Mouse (Mus musculus): ENCODE measurements around the gene Prkg1. TPM values are rescaled to one million over a fixed set of nuclear protein-coding genes. Genes with fewer than 3 reads are reported as not detected.

The Prkg1 gene
- polyA plus RNA-seq, 1 experiment from 2014 or later = 5.6 TPM

DNA sequence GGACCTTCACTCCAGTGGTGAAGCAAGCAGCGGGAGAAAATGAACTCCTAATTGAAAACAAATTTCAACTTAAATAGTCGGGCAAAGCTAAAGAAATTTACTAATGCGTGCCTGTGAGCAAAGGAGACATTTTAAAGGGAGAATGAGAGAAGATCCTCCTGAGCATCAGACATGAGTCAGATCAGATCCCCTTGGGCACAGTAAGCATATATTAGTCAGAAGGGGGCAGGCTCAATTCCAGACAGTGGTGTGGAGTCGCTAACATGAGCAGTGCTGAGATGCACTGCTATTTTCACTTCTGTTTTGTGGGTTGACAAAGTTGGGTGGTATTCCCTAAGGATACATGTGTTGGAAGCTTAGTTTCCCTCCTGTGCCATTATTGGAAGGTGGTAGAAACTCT lies 913.8 kb downstream of the Prkg1 start:
- Histone ChIP-seq H3K27ac (ENCODE audit: low read depth, low read length) (no peak overlapping the region), H3K4me1 (replicated peaks; ENCODE audit: control insufficient read depth, insufficient read depth, low read length) (no peaks in the 10 kb centered on the region), H3K36me3 (ENCODE audit: control insufficient read depth, insufficient read depth, low read length) (no peaks in the 10 kb centered on the region), H3K9me3 (ENCODE audit: control insufficient read depth, low read length) (no peaks in the 10 kb centered on the region), H3K27me3 (ENCODE audit: control insufficient read depth, insufficient read depth, low read length) (no peaks in the 10 kb centered on the region), H3K4me3 (ENCODE audit: low read depth, low read length) (no peak overlapping the region), H3K9ac (ENCODE audit: low read length) (no peak overlapping the region), H3K4me2 (ENCODE audit: low read depth, low read length, severe bottlenecking) (no peak overlapping the region)
- DNase-seq (ENCODE audit: low spot score) (no peak), ATAC-seq (replicated peaks; ENCODE audit: low FRiP score) (no peak)
- WGBS = 77% methylated on average over 4 of the region's 4 CpGs

DNA sequence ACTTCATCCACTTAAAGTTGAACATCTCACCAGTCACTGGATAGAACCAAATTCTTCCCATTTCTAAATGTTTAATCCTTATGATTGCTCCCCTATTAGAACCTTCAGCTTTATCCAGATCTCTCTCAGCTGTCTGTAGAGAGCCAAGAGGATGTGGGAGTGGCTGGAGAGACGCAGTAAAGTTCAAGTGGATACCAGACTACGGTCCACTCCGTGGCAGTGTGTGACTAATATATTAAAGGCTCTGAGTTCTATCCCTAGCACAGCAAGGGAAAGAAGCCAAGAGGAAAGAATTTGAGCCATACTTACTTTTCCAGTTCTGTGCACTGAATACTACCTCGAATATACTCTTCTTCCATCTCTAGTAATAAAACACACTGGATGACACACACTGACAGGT lies 919.9 kb downstream of the Prkg1 start:
- H3K9me3 ChIP-seq (ENCODE audit: control insufficient read depth, low read length) = no peaks in the 10 kb centered on the region
- no peak overlapping the region for H3K9ac ChIP-seq (ENCODE audit: low read length)
- no peak for DNase-seq (ENCODE audit: low spot score)
- 85% methylated on average over 4 of the region's 4 CpGs for WGBS
- H3K4me1 ChIP-seq (replicated peaks; ENCODE audit: control insufficient read depth, insufficient read depth, low read length) = no peaks in the 10 kb centered on the region
- H3K4me3 ChIP-seq (ENCODE audit: low read depth, low read length) = no peak overlapping the region
- H3K4me2 ChIP-seq (ENCODE audit: low read depth, low read length, severe bottlenecking) = no peak overlapping the region
- no peaks in the 10 kb centered on the region for H3K27me3 ChIP-seq (ENCODE audit: control insufficient read depth, insufficient read depth, low read length)
- H3K27ac ChIP-seq (ENCODE audit: low read depth, low read length) = no peak overlapping the region
- H3K36me3 ChIP-seq (ENCODE audit: control insufficient read depth, insufficient read depth, low read length) = no peaks in the 10 kb centered on the region
- ATAC-seq (replicated peaks; ENCODE audit: low FRiP score) = no peak

DNA sequence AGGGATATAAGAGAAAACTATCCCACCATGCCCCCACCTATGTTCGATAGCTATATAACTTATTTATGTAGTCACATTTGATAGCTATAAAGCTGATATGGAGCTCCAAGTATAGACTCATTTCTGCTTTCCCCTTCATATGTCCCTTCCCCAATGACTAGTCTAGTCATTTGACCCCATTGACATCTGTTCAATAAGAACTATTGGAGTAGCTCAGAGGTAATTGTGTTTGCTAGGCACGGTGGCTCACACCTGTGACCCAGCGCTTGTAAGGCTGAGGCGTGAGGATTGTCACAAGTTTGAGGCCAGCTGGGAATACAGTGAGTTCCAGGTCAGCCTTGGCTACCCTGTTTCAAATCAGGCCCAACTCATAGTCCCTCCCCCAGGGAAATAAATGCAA lies 921.2 kb downstream of the Prkg1 start:
- DNase-seq (ENCODE audit: low spot score) = no peak
- H3K9ac ChIP-seq (ENCODE audit: low read length) = no peak overlapping the region
- H3K36me3 ChIP-seq (ENCODE audit: control insufficient read depth, insufficient read depth, low read length) = no peaks in the 10 kb centered on the region
- H3K9me3 ChIP-seq (ENCODE audit: control insufficient read depth, low read length) = no peaks in the 10 kb centered on the region
- no peaks in the 10 kb centered on the region for H3K4me1 ChIP-seq (replicated peaks; ENCODE audit: control insufficient read depth, insufficient read depth, low read length)
- H3K4me3 ChIP-seq (ENCODE audit: low read depth, low read length) = no peak overlapping the region
- H3K4me2 ChIP-seq (ENCODE audit: low read depth, low read length, severe bottlenecking) = no peak overlapping the region
- 81% methylated on average over 4 of the region's 4 CpGs for WGBS
- H3K27me3 ChIP-seq (ENCODE audit: control insufficient read depth, insufficient read depth, low read length) = no peaks in the 10 kb centered on the region
- ATAC-seq (replicated peaks; ENCODE audit: low FRiP score) = peak; percentile 51; the same call in 1 of the 2 replicates
- no peak overlapping the region for H3K27ac ChIP-seq (ENCODE audit: low read depth, low read length)

DNA sequence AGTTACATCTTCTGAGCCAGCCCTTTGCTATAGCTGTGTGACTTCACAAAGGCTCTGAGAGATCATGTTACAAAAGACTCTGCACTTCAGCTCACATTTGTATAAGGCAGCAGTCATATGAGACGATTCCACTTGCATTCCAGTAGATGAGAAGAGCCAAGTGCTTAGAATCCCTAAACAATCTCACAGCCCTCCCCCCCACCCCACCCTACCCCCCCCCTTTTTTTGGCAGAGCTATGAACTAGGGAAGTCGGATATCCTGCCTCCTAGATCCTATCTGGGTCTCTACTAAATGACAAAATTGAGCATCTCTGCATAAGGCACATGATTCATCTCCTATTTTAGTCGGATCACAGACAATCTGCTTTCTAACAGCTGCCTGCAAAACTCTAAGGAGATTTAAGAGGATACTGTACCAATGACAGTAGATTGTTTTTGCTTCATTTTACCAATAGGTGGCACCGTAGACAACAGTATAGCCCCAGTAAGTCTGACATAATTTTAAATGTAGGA lies 921.7 kb downstream of the Prkg1 start:
- peak; percentile 58 for ATAC-seq (replicated peaks; ENCODE audit: low FRiP score)

GRCm38 (mm10) chr19:30842640-30843039 lies 922.2 kb downstream of the Prkg1 start:
- H3K4me3 ChIP-seq (ENCODE audit: low read depth, low read length) = no peak overlapping the region
- H3K9ac ChIP-seq (ENCODE audit: low read length) = no peak overlapping the region
- no peak overlapping the region for H3K27ac ChIP-seq (ENCODE audit: low read depth, low read length)
- DNase-seq (ENCODE audit: low spot score) = no peak
- H3K4me1 ChIP-seq (replicated peaks; ENCODE audit: control insufficient read depth, insufficient read depth, low read length) = no peaks in the 10 kb centered on the region
- H3K4me2 ChIP-seq (ENCODE audit: low read depth, low read length, severe bottlenecking) = no peak overlapping the region
- H3K36me3 ChIP-seq (ENCODE audit: control insufficient read depth, insufficient read depth, low read length) = no peaks in the 10 kb centered on the region
- 66% methylated on average over 1 of the region's 1 CpGs for WGBS
- ATAC-seq (replicated peaks; ENCODE audit: low FRiP score) = no peak
- no peaks in the 10 kb centered on the region for H3K9me3 ChIP-seq (ENCODE audit: control insufficient read depth, low read length)
- no peaks in the 10 kb centered on the region for H3K27me3 ChIP-seq (ENCODE audit: control insufficient read depth, insufficient read depth, low read length)

More for the DNA sequence above, 921.7 kb downstream of the Prkg1 start:
- no peaks in the 10 kb centered on the region for H3K36me3 ChIP-seq (ENCODE audit: control insufficient read depth, insufficient read depth, low read length)
- H3K9ac ChIP-seq (ENCODE audit: low read length) = no peak overlapping the region
- H3K27ac ChIP-seq (ENCODE audit: low read depth, low read length) = no peak overlapping the region
- no peaks in the 10 kb centered on the region for H3K27me3 ChIP-seq (ENCODE audit: control insufficient read depth, insufficient read depth, low read length)
- H3K4me3 ChIP-seq (ENCODE audit: low read depth, low read length) = no peak overlapping the region
- no peaks in the 10 kb centered on the region for H3K9me3 ChIP-seq (ENCODE audit: control insufficient read depth, low read length)
- H3K4me1 ChIP-seq (replicated peaks; ENCODE audit: control insufficient read depth, insufficient read depth, low read length) = no peaks in the 10 kb centered on the region
- WGBS = 20% methylated on average over 4 of the region's 4 CpGs
- H3K4me2 ChIP-seq (ENCODE audit: low read depth, low read length, severe bottlenecking) = no peak overlapping the region
- no peak for DNase-seq (ENCODE audit: low spot score)

DNA sequence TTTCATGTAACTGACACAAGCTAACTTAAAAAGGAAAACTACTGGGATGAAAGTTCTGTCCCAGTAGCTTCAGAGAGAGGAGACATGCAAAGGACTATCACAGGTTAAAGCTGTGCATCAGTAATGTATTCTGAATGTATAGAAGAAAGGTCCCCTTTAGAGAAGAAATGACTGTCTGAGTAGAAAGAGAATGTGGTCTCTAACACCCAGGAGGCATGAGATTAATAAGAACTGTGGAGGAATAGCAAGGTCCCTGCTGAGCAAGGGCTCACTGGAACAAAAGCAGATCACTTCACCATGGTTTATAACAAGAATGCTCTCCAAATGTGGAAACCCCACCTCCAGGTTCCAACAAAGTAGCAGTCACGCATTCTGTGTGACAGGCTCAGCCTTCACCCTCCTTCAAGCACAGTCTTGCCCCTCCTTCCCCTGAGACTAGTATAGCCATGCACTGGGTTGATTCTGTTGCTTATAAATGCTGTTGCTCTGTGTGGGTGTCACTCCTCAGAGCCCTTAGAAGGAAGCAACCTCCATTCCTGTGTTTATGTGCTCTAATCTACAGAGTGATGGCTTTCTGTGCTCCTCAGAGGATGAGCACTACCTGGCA lies 931.7 kb downstream of the Prkg1 start:
- no peaks in the 10 kb centered on the region for H3K4me1 ChIP-seq (replicated peaks; ENCODE audit: control insufficient read depth, insufficient read depth, low read length)
- 21% methylated on average over 1 of the region's 1 CpGs for WGBS
- H3K4me2 ChIP-seq (ENCODE audit: low read depth, low read length, severe bottlenecking) = no peak overlapping the region
- H3K4me3 ChIP-seq (ENCODE audit: low read depth, low read length) = no peak overlapping the region
- DNase-seq (ENCODE audit: low spot score) = no peak
- no peaks in the 10 kb centered on the region for H3K36me3 ChIP-seq (ENCODE audit: control insufficient read depth, insufficient read depth, low read length)
- no peak overlapping the region for H3K9ac ChIP-seq (ENCODE audit: low read length)
- ATAC-seq (replicated peaks; ENCODE audit: low FRiP score) = no peak
- no peak overlapping the region for H3K27ac ChIP-seq (ENCODE audit: low read depth, low read length)
- no peaks in the 10 kb centered on the region for H3K27me3 ChIP-seq (ENCODE audit: control insufficient read depth, insufficient read depth, low read length)
- no peaks in the 10 kb centered on the region for H3K9me3 ChIP-seq (ENCODE audit: control insufficient read depth, low read length)

- Histone ChIP-seq H3K27ac (ENCODE audit: low read depth, low read length) (no peak overlapping the region), H3K36me3 (ENCODE audit: control insufficient read depth, insufficient read depth, low read length) (no peaks in the 10 kb centered on the region), H3K27me3 (ENCODE audit: control insufficient read depth, insufficient read depth, low read length) (no peaks in the 10 kb centered on the region), H3K9ac (ENCODE audit: low read length) (no peak overlapping the region), H3K4me2 (ENCODE audit: low read depth, low read length, severe bottlenecking) (no peak overlapping the region), H3K9me3 (ENCODE audit: control insufficient read depth, low read length) (no peaks in the 10 kb centered on the region), H3K4me1 (replicated peaks; ENCODE audit: control insufficient read depth, insufficient read depth, low read length) (no peaks in the 10 kb centered on the region), H3K4me3 (ENCODE audit: low read depth, low read length) (no peak overlapping the region)
- DNase-seq (ENCODE audit: low spot score) (no peak), ATAC-seq (replicated peaks; ENCODE audit: low FRiP score) (no peak)
- 87% methylated on average over 7 of the region's 7 CpGs for WGBS
Measured at GRCm38 (mm10) chr19:30829231-30829775, 935.5 kb downstream of the Prkg1 start.

DNA sequence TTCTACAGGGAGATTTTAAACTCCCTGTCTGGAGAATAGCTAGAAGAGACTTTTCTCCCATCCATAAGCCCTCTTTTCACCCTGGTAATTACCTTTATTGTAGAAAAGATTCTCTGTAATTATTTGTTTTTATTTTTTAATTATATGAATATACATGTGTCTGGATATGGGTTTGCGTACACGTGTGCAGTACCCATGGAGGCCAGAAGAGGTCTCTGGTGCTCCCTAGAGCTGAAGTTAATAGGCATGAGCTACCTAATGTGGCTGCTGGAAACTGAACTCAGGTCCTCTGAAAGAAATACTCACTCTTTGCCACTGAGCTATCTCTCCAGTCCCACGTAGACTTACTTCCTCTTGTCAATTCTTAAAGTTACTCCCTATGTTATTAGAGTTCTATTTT lies 937.0 kb downstream of the Prkg1 start:
- H3K27ac ChIP-seq (ENCODE audit: low read depth, low read length) = no peak overlapping the region
- DNase-seq (ENCODE audit: low spot score) (no peak), ATAC-seq (replicated peaks; ENCODE audit: low FRiP score) (no peak)
- no peaks in the 10 kb centered on the region for H3K4me1 ChIP-seq (replicated peaks; ENCODE audit: control insufficient read depth, insufficient read depth, low read length)
- WGBS = 89% methylated on average over 3 of the region's 3 CpGs
- H3K36me3 ChIP-seq (ENCODE audit: control insufficient read depth, insufficient read depth, low read length) = no peaks in the 10 kb centered on the region
- H3K4me2 ChIP-seq (ENCODE audit: low read depth, low read length, severe bottlenecking) = no peak overlapping the region
- H3K9ac ChIP-seq (ENCODE audit: low read length) = no peak overlapping the region
- H3K4me3 ChIP-seq (ENCODE audit: low read depth, low read length) = no peak overlapping the region
- H3K27me3 ChIP-seq (ENCODE audit: control insufficient read depth, insufficient read depth, low read length) = no peaks in the 10 kb centered on the region
- H3K9me3 ChIP-seq (ENCODE audit: control insufficient read depth, low read length) = no peaks in the 10 kb centered on the region

DNA sequence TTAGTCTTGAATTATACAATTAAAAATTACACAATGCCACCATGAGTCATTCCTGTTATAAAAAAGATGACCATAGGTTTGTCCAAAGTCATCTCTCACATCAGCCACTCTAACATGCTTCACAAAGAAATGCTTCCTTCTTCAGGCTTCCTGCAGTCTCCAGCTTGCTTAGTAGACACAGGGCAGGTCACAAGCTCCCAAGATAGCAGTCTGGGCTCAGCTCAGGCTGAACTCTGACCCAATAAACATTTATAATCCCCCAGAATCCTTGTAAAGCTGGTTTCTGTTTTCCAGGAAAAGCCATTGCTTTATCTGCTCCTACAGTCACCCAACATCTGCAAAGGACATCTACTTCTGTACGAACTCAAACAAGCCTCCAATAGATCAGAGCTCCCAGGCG lies 938.7 kb downstream of the Prkg1 start:
- no peak for ATAC-seq (replicated peaks; ENCODE audit: low FRiP score)
- Histone ChIP-seq H3K4me2 (ENCODE audit: low read depth, low read length, severe bottlenecking) (no peak overlapping the region), H3K27me3 (ENCODE audit: control insufficient read depth, insufficient read depth, low read length) (no peaks in the 10 kb centered on the region), H3K9ac (ENCODE audit: low read length) (no peak overlapping the region), H3K27ac (ENCODE audit: low read depth, low read length) (no peak overlapping the region), H3K9me3 (ENCODE audit: control insufficient read depth, low read length) (no peaks in the 10 kb centered on the region), H3K4me1 (replicated peaks; ENCODE audit: control insufficient read depth, insufficient read depth, low read length) (no peaks in the 10 kb centered on the region), H3K36me3 (ENCODE audit: control insufficient read depth, insufficient read depth, low read length) (no peaks in the 10 kb centered on the region), H3K4me3 (ENCODE audit: low read depth, low read length) (no peak overlapping the region)
- DNase-seq (ENCODE audit: low spot score) = no peak
- 83% methylated on average over 2 of the region's 2 CpGs for WGBS
